Mouse (Mus musculus) heart, embryonic 16.5 days (tissue): ENCODE data around the gene Faap100. TPM values are rescaled to one million over a fixed set of nuclear protein-coding genes. Genes with fewer than 3 reads are reported as not detected.

Experiments used
- ATAC-seq: fragments of 200-750 bp; cut with Nextera tagmentation; replicated peaks from 2 replicates; pipeline ENCODE4 v1.8.0; 2017; ENCODE audit warnings: moderate number of reproducible peaks; ENCODE audit not compliant: insufficient read depth, low FRiP score; ENCODE audit errors: extremely low read depth
- H3K27ac ChIP-seq: fragments of 300-500 bp; sonication (generic); 2 replicates; pipeline ENCODE4 v1.5.1; 2014; ENCODE audit warnings: mild to moderate bottlenecking, low read length, control low read depth, moderate library complexity
- H3K27me3 ChIP-seq: fragments of 300-500 bp; sonication (generic); 2 replicates; pipeline ENCODE4 v1.6.1; 2014; ENCODE audit warnings: low read length, mixed read lengths; ENCODE audit not compliant: control insufficient read depth, insufficient read depth
- H3K36me3 ChIP-seq: fragments of 300-500 bp; sonication (generic); 2 replicates; pipeline ENCODE4 v1.6.1; 2014; ENCODE audit not compliant: control insufficient read depth, insufficient read depth
- H3K4me1 ChIP-seq: fragments of 300-500 bp; sonication (generic); 2 replicates; pipeline ENCODE4 v1.6.1; 2014; ENCODE audit warnings: low read length, mixed read lengths; ENCODE audit not compliant: control insufficient read depth, insufficient read depth
- H3K4me2 ChIP-seq: fragments of 300-500 bp; sonication (generic); 2 replicates; pipeline ENCODE4 v1.6.1; 2014; ENCODE audit warnings: low read depth, mild to moderate bottlenecking, control low read depth, low read length
- H3K4me3 ChIP-seq: fragments of 300-500 bp; sonication (generic); 2 replicates; pipeline ENCODE4 v1.5.1; 2014; ENCODE audit warnings: mild to moderate bottlenecking, control low read depth, low read length
- H3K9ac ChIP-seq: fragments of 300-500 bp; sonication (generic); 2 replicates; pipeline ENCODE4 v1.6.1; 2014; ENCODE audit warnings: low read length, control low read depth
- H3K9me3 ChIP-seq: fragments of 300-500 bp; sonication (generic); replicated peaks from 2 replicates; pipeline ENCODE4 v1.6.1; 2016; ENCODE audit warnings: low read length; ENCODE audit not compliant: control insufficient read depth
- WGBS: fragments of 180-500 bp; shearing (Covaris S2); extraction: QIAGEN DNeasy Blood & Tissue Kit; methylation state at CpG from one replicate; pipeline ENCODE4 v1.1.7; 2014; 5-methylcytosine and 5-hydroxymethylcytosine counted together
- polyA plus RNA-seq: library from polyadenylated mRNA; unstranded; fragments of >200 nt; fragmentation: Nextera tagmentation; extraction: Ambion mirVana; gene quantifications from 2 replicates; pipeline ENCODE4 v1.2.1, GENCODE M21; 2015

The Faap100 gene
- polyA plus RNA-seq, 1 experiment from 2014 or later: 28.8 TPM

- H3K9me3 ChIP-seq: no peaks in the 10 kb centered on the region
- WGBS: 77% methylated on average over 4 of the region's 4 CpGs
- H3K27me3 ChIP-seq: no peaks in the 10 kb centered on the region
- no peak for ATAC-seq
- H3K4me2 ChIP-seq: no peak overlapping the region
- H3K4me3 ChIP-seq: no peak overlapping the region
- H3K9ac ChIP-seq: no peak overlapping the region
- peaks cover 39% of the 10 kb centered on the region for H3K4me1 ChIP-seq
- H3K36me3 ChIP-seq: peaks cover 31% of the 10 kb centered on the region
- H3K27ac ChIP-seq: peak overlapping the region; percentile 95
Measured at GRCm38 (mm10) chr11:120381157-120381556, 2.6 kb upstream of the Faap100 start.

- no peak overlapping the region for H3K9ac ChIP-seq
- H3K36me3 ChIP-seq: peaks cover 31% of the 10 kb centered on the region
- ATAC-seq: no peak
- H3K9me3 ChIP-seq: no peaks in the 10 kb centered on the region
- no peak overlapping the region for H3K4me3 ChIP-seq
- no peak overlapping the region for H3K27ac ChIP-seq
- H3K4me1 ChIP-seq: peaks cover 31% of the 10 kb centered on the region
- no peak overlapping the region for H3K4me2 ChIP-seq
- H3K27me3 ChIP-seq: no peaks in the 10 kb centered on the region
- 94% methylated on average over 3 of the region's 3 CpGs for WGBS
Measured at GRCm38 (mm10) chr11:120380271-120380670, 1.7 kb upstream of the Faap100 start.

- 2% methylated on average over 39 of the region's 40 CpGs for WGBS
- Histone ChIP-seq H3K4me1 (peaks cover 44% of the 10 kb centered on the region), H3K27me3 (no peaks in the 10 kb centered on the region), H3K36me3 (peaks cover 29% of the 10 kb centered on the region), H3K9me3 (no peaks in the 10 kb centered on the region), H3K4me2 (peak overlapping the region; percentile 93), H3K9ac (peak overlapping the region; percentile 77), H3K4me3 (peak overlapping the region; percentile 66), H3K27ac (peak overlapping the region; percentile 58)
- ATAC-seq: no peak; the same call in 1 of the 2 replicates
Measured at GRCm38 (mm10) chr11:120378031-120378610, 443 bp downstream of the Faap100 start.

- peak overlapping the region; percentile 77 for H3K9ac ChIP-seq
- WGBS: 59% methylated on average over 10 of the region's 10 CpGs
- H3K4me2 ChIP-seq: peak overlapping the region; percentile 93
Measured at GRCm38 (mm10) chr11:120377337-120377736, 1.2 kb downstream of the Faap100 start.

GRCm38 (mm10) chr11:120376302-120377160 lies 2.0 kb downstream of the Faap100 start:
- H3K4me1 ChIP-seq: peaks cover 32% of the 10 kb centered on the region
- no peak for ATAC-seq
- 86% methylated on average over 17 of the region's 17 CpGs for WGBS

More at GRCm38 (mm10) chr11:120377337-120377736, 1.2 kb downstream of the Faap100 start:
- no peak overlapping the region for H3K27ac ChIP-seq
- peaks cover 35% of the 10 kb centered on the region for H3K36me3 ChIP-seq
- H3K4me3 ChIP-seq: peak overlapping the region; percentile 66
- no peak for ATAC-seq
- no peaks in the 10 kb centered on the region for H3K9me3 ChIP-seq
- H3K4me1 ChIP-seq: peaks cover 40% of the 10 kb centered on the region
- no peaks in the 10 kb centered on the region for H3K27me3 ChIP-seq

GRCm38 (mm10) chr11:120375324-120375723 lies 3.2 kb downstream of the Faap100 start:
- 91% methylated on average over 10 of the region's 10 CpGs for WGBS
- Histone ChIP-seq H3K4me3 (no peak overlapping the region), H3K4me1 (peaks cover 29% of the 10 kb centered on the region), H3K4me2 (no peak overlapping the region), H3K9ac (no peak overlapping the region), H3K9me3 (no peaks in the 10 kb centered on the region), H3K27me3 (no peaks in the 10 kb centered on the region), H3K27ac (no peak overlapping the region), H3K36me3 (peaks cover 29% of the 10 kb centered on the region)
- ATAC-seq: no peak

More at GRCm38 (mm10) chr11:120376302-120377160, 2.0 kb downstream of the Faap100 start:
- no peak overlapping the region for H3K27ac ChIP-seq
- no peaks in the 10 kb centered on the region for H3K27me3 ChIP-seq
- H3K4me2 ChIP-seq: no peak overlapping the region
- H3K36me3 ChIP-seq: peaks cover 32% of the 10 kb centered on the region
- no peak overlapping the region for H3K4me3 ChIP-seq
- no peak overlapping the region for H3K9ac ChIP-seq
- H3K9me3 ChIP-seq: no peaks in the 10 kb centered on the region

- no peak overlapping the region for H3K4me3 ChIP-seq
- no peak overlapping the region for H3K4me2 ChIP-seq
- no peaks in the 10 kb centered on the region for H3K9me3 ChIP-seq
- 64% methylated on average over 23 of the region's 23 CpGs for WGBS
- peak overlapping the region; percentile 86 for H3K27ac ChIP-seq
- peaks cover 24% of the 10 kb centered on the region for H3K4me1 ChIP-seq
- H3K9ac ChIP-seq: peak overlapping the region; percentile 43
- H3K27me3 ChIP-seq: no peaks in the 10 kb centered on the region
- peaks cover 32% of the 10 kb centered on the region for H3K36me3 ChIP-seq
- peak; percentile 46 for ATAC-seq
Measured at GRCm38 (mm10) chr11:120373820-120374586, 4.6 kb downstream of the Faap100 start.

GRCm38 (mm10) chr11:120373025-120373424 lies 5.5 kb downstream of the Faap100 start:
- WGBS: 74% methylated on average over 13 of the region's 13 CpGs
- ATAC-seq: no peak

More at GRCm38 (mm10) chr11:120373025-120373424, 5.5 kb downstream of the Faap100 start:
- no peak overlapping the region for H3K9ac ChIP-seq
- H3K36me3 ChIP-seq: peaks cover 32% of the 10 kb centered on the region
- H3K4me2 ChIP-seq: no peak overlapping the region
- no peak overlapping the region for H3K27ac ChIP-seq
- no peaks in the 10 kb centered on the region for H3K27me3 ChIP-seq
- no peak overlapping the region for H3K4me3 ChIP-seq
- peaks cover 22% of the 10 kb centered on the region for H3K4me1 ChIP-seq
- H3K9me3 ChIP-seq: no peaks in the 10 kb centered on the region
